Mouse (Mus musculus): ENCODE measurements around the gene Cgas. TPM values are rescaled to one million over a fixed set of nuclear protein-coding genes. Genes with fewer than 3 reads are reported as not detected.

Gene Cgas
- total and polyA plus RNA-seq, 3 experiments = 19.0 to 20.9 TPM; not detected in 1

GRCm38 (mm10) chr9:78480706-78481358 lies 37.8 kb upstream of the Cgas start:
- H3K4me1 ChIP-seq (ENCODE audit: control insufficient read depth in 1 of 2, insufficient read depth in 2 of 2, low read length in 2 of 2) = peaks cover 0 to 3% of the 10 kb centered on the region in 2 experiments; a peak in 2 of 4 replicates
- peak; percentile 75 for DNase-seq (ENCODE audit: low read depth, low spot score)
- no peaks in the 10 kb centered on the region for H3K9me3 ChIP-seq (replicated peaks; ENCODE audit: insufficient read depth, low read length)
- 0 out of 4 replicates have a peak, but pooled peaks cover 0 to 2% of the 10 kb centered on the region in 2 experiments for H3K27me3 ChIP-seq (ENCODE audit: control insufficient read depth in 1 of 2, insufficient read depth in 2 of 2, low read length in 2 of 2)
- H3K79me2 ChIP-seq (ENCODE audit: control insufficient read depth, insufficient read depth, low read length, poor library complexity) = peaks cover 30% of the 10 kb centered on the region
- H3K4me3 ChIP-seq (ENCODE audit: control insufficient read depth in 1 of 2, insufficient read depth in 1 of 2, low read depth in 2 of 2, low read length in 2 of 2) = peak overlapping the region; percentile 84 to 88
- peak overlapping the region; percentile 86 for H3K27ac ChIP-seq (ENCODE audit: control insufficient read depth, low read depth, low read length)
- peaks cover 10 to 16% of the 10 kb centered on the region in 2 experiments for H3K36me3 ChIP-seq (ENCODE audit: control insufficient read depth in 1 of 2, insufficient read depth in 2 of 2, low read length in 2 of 2)
- H3K9ac ChIP-seq (ENCODE audit: control insufficient read depth, low read depth, low read length, poor library complexity, severe bottlenecking) = peak overlapping the region; percentile 95
- TF ChIP-seq MAX (IDR thresholded peaks at IDR 0.05; ENCODE audit: low read length) = peak; percentile 10; the same call in 1 of the 2 replicates
- peak; percentile 17; the same call in 1 of the 2 replicates for TF ChIP-seq POLR2AphosphoS2 (IDR thresholded peaks at IDR 0.05; ENCODE audit: low read length)
- no peak; the same call in 1 of the 2 replicates for TF ChIP-seq SMC3 (IDR thresholded peaks at IDR 0.05; ENCODE audit: low read depth, low read length)
- no peak for TF ChIP-seq UBTF (IDR thresholded peaks at IDR 0.05; ENCODE audit: borderline replicate concordance, insufficient read depth, low read depth, low read length)
- no peak for TF ChIP-seq ZNF384 (IDR thresholded peaks at IDR 0.05; ENCODE audit: low read depth, low read length)
- no peak for TF ChIP-seq BHLHE40 (IDR thresholded peaks at IDR 0.05; ENCODE audit: borderline replicate concordance, low read depth, low read length)
- no peak for TF ChIP-seq JUND (IDR thresholded peaks at IDR 0.05; ENCODE audit: low read depth, low read length)
- no peak for TF ChIP-seq HCFC1 (IDR thresholded peaks at IDR 0.05; ENCODE audit: low read depth, low read length)
- TF ChIP-seq RCOR1 (IDR thresholded peaks at IDR 0.05; ENCODE audit: low read depth, low read length) = no peak
- TF ChIP-seq USF2 (IDR thresholded peaks at IDR 0.05; ENCODE audit: borderline replicate concordance in 1 of 2, insufficient read depth in 1 of 2, low read depth in 1 of 2, low read length in 2 of 2) = no peak
- no peak; the same call in 1 of the 2 replicates for TF ChIP-seq MXI1 (IDR thresholded peaks at IDR 0.05; ENCODE audit: low read depth, low read length)
- TF ChIP-seq USF1 (IDR thresholded peaks at IDR 0.05; ENCODE audit: low read depth, low read length) = no peak
- TF ChIP-seq TAL1 (IDR thresholded peaks at IDR 0.05; ENCODE audit: low read length) = no peak
- no peak for TF ChIP-seq NRF1 (IDR thresholded peaks at IDR 0.05; ENCODE audit: insufficient read depth, low read depth, low read length, poor library complexity, severe bottlenecking)
- no peak for TF ChIP-seq MYB (IDR thresholded peaks at IDR 0.05; ENCODE audit: low read depth, low read length)
- TF ChIP-seq SIN3A (IDR thresholded peaks at IDR 0.05; ENCODE audit: low read length) = peak; percentile 52; the same call in 1 of the 2 replicates
- no peak for TF ChIP-seq MEF2A (IDR thresholded peaks at IDR 0.05; ENCODE audit: extremely low read depth, insufficient replicate concordance, low read depth, low read length, poor library complexity, severe bottlenecking)
- no peak for TF ChIP-seq TBP (IDR thresholded peaks at IDR 0.05; ENCODE audit: low read depth, low read length)
- no peak; the same call in 1 of the 2 replicates for TF ChIP-seq ZMIZ1 (IDR thresholded peaks at IDR 0.05; ENCODE audit: low read depth, low read length)
- TF ChIP-seq ZC3H11A (IDR thresholded peaks at IDR 0.05; ENCODE audit: low read depth, low read length) = no peak
- peak; percentile 33; the same call in 1 of the 2 replicates for TF ChIP-seq MAZ (IDR thresholded peaks at IDR 0.05; ENCODE audit: low read depth, low read length)
- no peak for TF ChIP-seq RAD21 (IDR thresholded peaks at IDR 0.05; ENCODE audit: low read depth, low read length)
- no peak for TF ChIP-seq GATA1 (IDR thresholded peaks at IDR 0.05; ENCODE audit: low read depth, low read length)
- TF ChIP-seq MAFK (IDR thresholded peaks at IDR 0.05; ENCODE audit: borderline replicate concordance, low read depth, low read length) = no peak
- TF ChIP-seq ETS1 (IDR thresholded peaks at IDR 0.05; ENCODE audit: low read depth, low read length) = no peak
- no peak for TF ChIP-seq POLR2AphosphoS5 (IDR thresholded peaks at IDR 0.05; ENCODE audit: borderline replicate concordance, low read depth, low read length)
- no peak for TF ChIP-seq GABPA (IDR thresholded peaks at IDR 0.05; ENCODE audit: low read depth, low read length)
- TF ChIP-seq CTCF (IDR thresholded peaks at IDR 0.05 in 2 of 3, conservative IDR thresholded peaks at IDR 0.05 in 1 of 3; ENCODE audit: control insufficient read depth in 1 of 3, insufficient read depth in 1 of 3, low read depth in 2 of 3, low read length in 3 of 3, poor library complexity in 1 of 3, severe bottlenecking in 1 of 3) = no peak
- no peak; a peak in 1 of 4 replicates for TF ChIP-seq EP300 (IDR thresholded peaks at IDR 0.05; ENCODE audit: low read depth in 1 of 2, low read length in 2 of 2)
- TF ChIP-seq MYC (IDR thresholded peaks at IDR 0.05; ENCODE audit: low read depth, low read length) = 0 out of 2 replicates have a peak, but pooled peaks have one; percentile 30
- TF ChIP-seq CHD1 (IDR thresholded peaks at IDR 0.05; ENCODE audit: low read depth, low read length) = no peak; the same call in 1 of the 2 replicates
- no peak for TF ChIP-seq CHD2 (IDR thresholded peaks at IDR 0.05; ENCODE audit: low read length)
- no peak for TF ChIP-seq TCF12 (IDR thresholded peaks at IDR 0.05; ENCODE audit: low read depth, low read length)
- no peak; the same call in 1 of the 2 replicates for TF ChIP-seq KAT2A (conservative IDR thresholded peaks at IDR 0.05; ENCODE audit: low read depth, low read length)
- TF ChIP-seq ELF1 (IDR thresholded peaks at IDR 0.05; ENCODE audit: low read depth, low read length) = 0 out of 2 replicates have a peak, but pooled peaks have one; percentile 25
- TF ChIP-seq POLR2A (IDR thresholded peaks at IDR 0.05; ENCODE audit: control insufficient read depth in 1 of 2, insufficient read depth in 1 of 2, low read depth in 1 of 2, low read length in 2 of 2, poor library complexity in 1 of 2) = peak; percentile 29 to 48; a peak in 3 of 4 replicates
